Mouse (Mus musculus): Measurements from ENCODE around the gene Gm43302.
"Not testable (repeated sequence)": the region's sequence is repeated elsewhere in the genome, so short reads cannot be mapped to it uniquely, and the experiment has no call there.

Gene Gm43302

GRCm38 (mm10) chr5:105293226-105294165 is at the start of gene Gm43302, which contains the start of gene Gbp6:
Gm43302 (minus strand) TSS chr5:105293695.
Gbp6 (minus strand) TSS chr5:105293698.
- DNase-seq (ENCODE audit: low spot score in 2 of 2) = peak in 1 of 2 experiments; percentile 5

- no peak for DNase-seq (ENCODE audit: low spot score in 2 of 2)
These were observed 47.8 kb upstream of the Gm43302 start for GRCm38 (mm10) chr5:105341281-105341680.

GRCm38 (mm10) chr5:105322543-105322942 is 29.0 kb upstream of the Gm43302 start:
- no peak for DNase-seq (ENCODE audit: low spot score in 2 of 2)

GRCm38 (mm10) chr5:105310941-105311340 is 17.4 kb upstream of the Gm43302 start:
- DNase-seq (ENCODE audit: low spot score in 2 of 2) = no peak

GRCm38 (mm10) chr5:105309148-105309547 is 15.7 kb upstream of the Gm43302 start:
- not testable (repeated sequence) for DNase-seq (ENCODE audit: low spot score in 2 of 2)

GRCm38 (mm10) chr5:105306946-105307345 is 13.5 kb upstream of the Gm43302 start:
- not testable (repeated sequence) for DNase-seq (ENCODE audit: low spot score in 2 of 2)

- no peak for DNase-seq (ENCODE audit: low spot score in 2 of 2)
These were observed 12.7 kb upstream of the Gm43302 start for GRCm38 (mm10) chr5:105306159-105306581.

- DNase-seq (ENCODE audit: low spot score in 2 of 2) = not testable (repeated sequence)
These were observed 12.2 kb upstream of the Gm43302 start for GRCm38 (mm10) chr5:105305671-105306070.

- no peak for DNase-seq (ENCODE audit: low spot score in 2 of 2)
These were observed 8.5 kb upstream of the Gm43302 start for GRCm38 (mm10) chr5:105301963-105302362.

DNA sequence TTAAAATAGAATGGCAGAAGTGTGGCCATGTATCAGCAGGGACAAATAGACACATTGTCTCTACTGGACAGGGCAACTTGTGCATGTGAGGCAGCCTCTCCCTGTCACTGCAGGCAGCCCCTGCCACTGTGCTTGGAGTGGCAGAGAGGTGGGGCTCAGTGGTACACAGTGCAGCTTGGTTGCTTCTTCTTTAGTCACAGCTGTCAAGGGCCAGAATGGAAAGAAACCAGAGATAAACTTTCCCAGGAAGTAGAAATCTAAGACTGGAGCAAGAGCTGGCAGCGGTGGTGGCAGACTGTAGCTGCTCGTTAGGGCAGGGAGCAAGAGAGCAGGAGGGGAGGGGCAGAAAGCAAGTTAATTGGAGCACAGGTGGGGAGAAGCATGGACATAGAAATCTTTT is 8.0 kb upstream of the Gm43302 start:
- no peak for DNase-seq (ENCODE audit: low spot score in 2 of 2)

DNA sequence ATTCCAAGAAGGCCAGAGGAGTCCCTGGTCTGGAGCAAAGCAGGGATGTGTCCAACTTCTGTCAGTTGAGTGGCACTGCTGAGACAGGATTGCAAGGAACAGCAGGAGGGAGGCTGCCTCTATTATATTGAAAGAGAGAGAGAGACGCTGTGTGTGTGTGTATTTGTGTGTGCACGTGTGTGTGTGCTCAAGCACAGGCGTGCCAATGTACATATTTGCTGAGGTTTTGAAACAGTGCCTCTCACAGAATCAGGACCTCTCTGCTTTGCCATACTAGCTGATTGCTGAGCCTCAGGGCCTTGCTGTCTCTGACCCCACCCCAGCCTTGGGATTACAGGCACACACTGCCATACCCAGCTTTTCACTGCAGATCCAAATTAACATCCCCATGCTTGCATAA is 2.3 kb upstream of the Gm43302 start:
- DNase-seq (ENCODE audit: low spot score in 2 of 2) = no peak

DNA sequence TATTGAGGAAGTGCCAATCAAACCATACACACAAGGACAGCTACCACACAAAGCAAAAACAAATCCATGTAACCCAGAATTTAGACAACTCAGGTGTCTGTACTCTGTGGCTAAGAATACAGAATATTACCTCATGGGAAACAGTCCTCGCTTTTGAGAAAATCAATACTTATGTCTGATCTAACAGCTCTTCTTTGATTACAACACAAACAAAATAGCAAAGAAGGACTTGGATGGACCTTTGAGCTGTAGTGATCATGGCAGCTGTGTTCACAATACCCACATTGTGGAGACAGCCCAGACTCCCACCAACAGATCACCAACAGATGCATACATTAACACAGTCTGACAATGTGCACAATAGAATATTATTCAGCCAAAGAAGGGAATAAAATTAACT is 1.0 kb downstream of the Gm43302 start:
- DNase-seq (ENCODE audit: low spot score in 2 of 2) = no peak

- DNase-seq (ENCODE audit: low spot score in 2 of 2) = not testable (repeated sequence)
These were observed 2.6 kb downstream of the Gm43302 start for GRCm38 (mm10) chr5:105290921-105291320.

GRCm38 (mm10) chr5:105260673-105261072 is 32.8 kb downstream of the Gm43302 start:
- not testable (repeated sequence) for DNase-seq (ENCODE audit: low spot score in 2 of 2)

- DNase-seq (ENCODE audit: low spot score in 2 of 2) = no peak
These were observed 41.0 kb downstream of the Gm43302 start for GRCm38 (mm10) chr5:105252491-105252890.

- not testable (repeated sequence) for DNase-seq (ENCODE audit: low spot score in 2 of 2)
These were observed 48.8 kb downstream of the Gm43302 start for GRCm38 (mm10) chr5:105244741-105245140.

- not testable (repeated sequence) for DNase-seq (ENCODE audit: low spot score in 2 of 2)
These were observed 52.5 kb downstream of the Gm43302 start for GRCm38 (mm10) chr5:105240982-105241381.

DNA sequence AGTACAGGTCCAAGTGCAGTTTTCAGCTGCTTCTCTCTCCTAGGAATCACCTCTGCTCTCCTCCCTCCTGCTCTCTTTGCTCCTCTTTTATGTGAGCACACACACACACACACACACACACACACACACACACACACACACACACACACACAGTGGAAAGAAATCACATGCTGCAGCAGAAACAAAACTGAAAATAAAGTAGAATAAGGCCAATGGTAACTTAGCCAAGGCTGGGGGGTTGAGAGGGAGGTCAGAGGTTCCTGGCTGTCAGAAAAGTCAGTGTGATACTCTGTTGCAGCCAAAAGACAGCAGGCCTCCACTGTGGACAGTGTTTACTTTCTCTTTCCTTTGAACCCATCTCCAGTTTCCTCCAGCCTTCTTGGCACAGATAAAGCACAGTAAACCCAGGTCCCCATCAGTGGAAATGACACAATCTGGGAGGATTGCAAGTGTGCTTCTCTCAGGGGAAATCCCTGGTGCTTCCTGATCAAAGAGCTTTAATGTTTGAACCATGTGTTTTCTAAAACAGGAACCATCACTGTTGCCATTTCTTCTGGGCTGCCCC is 53.9 kb downstream of the Gm43302 start, which contains the start of gene Gbp10:
TSS of gene Gbp10 (minus strand) at position 51 of the 565 bp plus-strand sequence.
- not testable (repeated sequence) for DNase-seq (ENCODE audit: low spot score in 2 of 2)

GRCm38 (mm10) chr5:105238402-105238801 is 55.1 kb downstream of the Gm43302 start:
- not testable (repeated sequence) for DNase-seq (ENCODE audit: low spot score in 2 of 2)

DNA sequence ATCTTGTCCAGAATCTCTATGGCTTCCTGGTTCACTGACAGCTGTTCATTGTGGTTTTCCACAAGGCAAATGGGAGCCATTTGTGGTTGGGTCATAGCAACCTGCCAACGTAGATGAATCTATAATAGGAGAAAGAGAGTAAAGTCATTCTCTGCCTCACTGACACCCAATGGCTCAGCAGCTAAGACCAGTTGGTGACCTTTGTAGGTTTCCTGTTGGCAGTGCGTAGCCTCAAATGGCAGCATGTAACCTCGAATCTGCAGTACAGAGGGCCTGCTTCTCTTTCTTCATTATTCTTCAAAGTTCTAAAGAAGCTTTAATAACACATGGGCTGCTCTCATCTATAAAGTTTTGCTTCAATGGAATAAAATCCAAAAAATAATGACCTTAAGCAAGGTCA is 57.5 kb downstream of the Gm43302 start:
- DNase-seq (ENCODE audit: low spot score in 2 of 2) = not testable (repeated sequence)

DNA sequence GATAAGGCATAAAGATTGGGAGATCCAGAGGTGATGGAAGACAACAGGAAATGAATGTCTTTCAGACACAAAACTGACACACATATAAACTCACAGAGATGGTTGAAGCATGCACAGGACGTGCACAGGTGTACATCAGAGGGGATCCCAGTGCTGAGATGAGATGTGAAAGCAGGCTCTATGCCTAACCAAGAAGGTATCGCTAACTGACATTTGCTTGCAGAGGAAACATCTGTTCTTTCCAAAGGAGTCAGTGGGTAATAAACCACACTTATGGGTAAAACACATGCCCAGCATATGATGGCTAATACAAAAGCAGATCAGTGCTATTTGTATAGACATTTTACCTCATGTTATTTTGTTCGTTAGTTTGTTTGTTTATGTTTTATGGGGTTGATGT is 84.5 kb downstream of the Gm43302 start:
- DNase-seq (ENCODE audit: low spot score in 2 of 2) = not testable (repeated sequence)

DNA sequence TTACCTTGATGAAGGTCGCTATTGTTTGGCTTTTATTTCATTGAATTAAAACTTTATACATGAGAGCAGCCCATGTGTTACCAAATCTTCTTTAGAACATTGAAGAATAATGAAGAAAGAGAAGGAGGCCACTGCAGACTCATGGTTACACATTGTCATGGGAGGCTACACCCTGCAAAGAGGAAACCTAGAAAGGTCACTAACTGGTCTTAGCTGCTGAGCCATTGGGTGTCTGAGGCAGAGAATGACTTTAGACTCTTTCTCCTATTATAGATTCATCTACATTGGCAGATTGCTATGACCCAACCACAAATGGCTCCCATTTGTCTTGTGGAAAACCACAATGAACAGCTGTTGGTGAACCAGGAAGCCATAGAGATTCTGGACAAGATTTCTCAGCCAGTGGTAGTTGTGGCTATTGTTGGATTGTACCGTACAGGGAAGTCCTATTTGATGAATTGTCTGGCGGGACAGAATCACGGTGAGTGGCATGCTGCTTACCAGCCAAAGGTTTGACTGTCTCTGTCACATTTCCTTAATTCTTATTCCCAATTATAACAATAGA is 92.6 kb downstream of the Gm43302 start:
- not testable (repeated sequence) for DNase-seq (ENCODE audit: low spot score in 2 of 2)
